Mouse (Mus musculus) midbrain, embryonic 12.5 days (tissue): ENCODE measurements at regions not wholly inside any gene's neighbourhood (a gene's known extent, or its start where the extent isn't known, plus 50 kb on each side); places are given as distances from the start of the nearest gene placed in this dataset.

ENCODE experiments used
- ATAC-seq: fragments of 200-750 bp; cut with Nextera tagmentation; 2 replicates; pipeline ENCODE4 v1.8.0; 2017; ENCODE audit warnings: low read depth, moderate TSS enrichment, moderate library complexity; ENCODE audit not compliant: low FRiP score
- H3K27ac ChIP-seq: fragments of 300-500 bp; sonication (generic); replicated peaks from 2 replicates; pipeline ENCODE4 v1.5.1; 2016; ENCODE audit warnings: mild to moderate bottlenecking
- H3K27me3 ChIP-seq: fragments of 300-500 bp; sonication (generic); 2 replicates; pipeline ENCODE4 v1.6.1; 2016; ENCODE audit warnings: mild to moderate bottlenecking
- H3K36me3 ChIP-seq: fragments of 300-500 bp; sonication (generic); 2 replicates; pipeline ENCODE4 v1.6.1; 2016
- H3K4me1 ChIP-seq: fragments of 300-500 bp; sonication (generic); 2 replicates; pipeline ENCODE4 v1.6.1; 2016
- H3K4me2 ChIP-seq: fragments of 300-500 bp; sonication (generic); replicated peaks from 2 replicates; pipeline ENCODE4 v1.6.1; 2016; ENCODE audit warnings: mild to moderate bottlenecking, moderate library complexity
- H3K4me3 ChIP-seq: fragments of 300-500 bp; sonication (generic); 2 replicates; pipeline ENCODE4 v1.5.1; 2016; ENCODE audit warnings: mild to moderate bottlenecking
- H3K9ac ChIP-seq: fragments of 300-500 bp; sonication (generic); replicated peaks from 2 replicates; pipeline ENCODE4 v1.6.1; 2016; ENCODE audit warnings: mild to moderate bottlenecking, moderate library complexity
- H3K9me3 ChIP-seq: fragments of 300-500 bp; sonication (generic); 2 replicates; pipeline ENCODE4 v1.6.1; 2016; ENCODE audit warnings: mild to moderate bottlenecking
- WGBS: fragments of 180-500 bp; shearing (Covaris S2); methylation state at CpG from one replicate; pipeline ENCODE4 v1.1.7; 2016; 5-methylcytosine and 5-hydroxymethylcytosine counted together

GRCm38 (mm10) chr14:72942571-72942970 is 106.3 kb downstream of the Cysltr2 start:
- Histone ChIP-seq H3K36me3 (no peaks in the 10 kb centered on the region), H3K9ac (no peak overlapping the region), H3K27me3 (no peaks in the 10 kb centered on the region), H3K4me1 (no peaks in the 10 kb centered on the region), H3K4me3 (no peak overlapping the region), H3K4me2 (no peak overlapping the region), H3K27ac (no peak overlapping the region), H3K9me3 (no peaks in the 10 kb centered on the region)
- WGBS, result 89% methylated on average over 2 of the region's 2 CpGs
- ATAC-seq, result no peak

- H3K9ac ChIP-seq, result no peak overlapping the region
- no peaks in the 10 kb centered on the region for H3K27me3 ChIP-seq
- H3K4me2 ChIP-seq, result no peak overlapping the region
- H3K4me3 ChIP-seq, result no peak overlapping the region
- H3K27ac ChIP-seq, result no peak overlapping the region
- no peaks in the 10 kb centered on the region for H3K36me3 ChIP-seq
- no peak for ATAC-seq
- no peaks in the 10 kb centered on the region for H3K4me1 ChIP-seq
- H3K9me3 ChIP-seq, result no peaks in the 10 kb centered on the region
Observed at GRCm38 (mm10) chr14:72939067-72939393, 109.9 kb downstream of the Cysltr2 start.

GRCm38 (mm10) chr14:72938382-72939066 is 110.4 kb downstream of the Cysltr2 start:
- no peaks in the 10 kb centered on the region for H3K27me3 ChIP-seq
- no peaks in the 10 kb centered on the region for H3K4me1 ChIP-seq
- H3K9me3 ChIP-seq, result no peaks in the 10 kb centered on the region
- no peaks in the 10 kb centered on the region for H3K36me3 ChIP-seq
- H3K27ac ChIP-seq, result no peak overlapping the region
- H3K4me3 ChIP-seq, result no peak overlapping the region
- H3K4me2 ChIP-seq, result no peak overlapping the region
- ATAC-seq, result no peak
- H3K9ac ChIP-seq, result no peak overlapping the region

- Histone ChIP-seq H3K4me2 (no peak overlapping the region), H3K4me3 (no peak overlapping the region), H3K9me3 (no peaks in the 10 kb centered on the region), H3K4me1 (no peaks in the 10 kb centered on the region), H3K27me3 (no peaks in the 10 kb centered on the region), H3K9ac (no peak overlapping the region), H3K27ac (no peak overlapping the region), H3K36me3 (no peaks in the 10 kb centered on the region)
- ATAC-seq, result no peak
Observed at GRCm38 (mm10) chr14:72933598-72933997, 115.3 kb downstream of the Cysltr2 start.

- Histone ChIP-seq H3K4me1 (no peaks in the 10 kb centered on the region), H3K4me2 (no peak overlapping the region), H3K27me3 (no peaks in the 10 kb centered on the region), H3K36me3 (no peaks in the 10 kb centered on the region), H3K9me3 (no peaks in the 10 kb centered on the region), H3K9ac (no peak overlapping the region), H3K27ac (no peak overlapping the region), H3K4me3 (no peak overlapping the region)
- ATAC-seq, result no peak
- 82% methylated on average over 9 of the region's 9 CpGs for WGBS
Observed at GRCm38 (mm10) chr14:72932296-72932695, 116.6 kb downstream of the Cysltr2 start.

- no peaks in the 10 kb centered on the region for H3K36me3 ChIP-seq
Observed at GRCm38 (mm10) chr14:72901171-72901926, 147.6 kb downstream of the Cysltr2 start.

GRCm38 (mm10) chr14:72899630-72900029 is 149.3 kb downstream of the Cysltr2 start:
- WGBS, result 91% methylated on average over 4 of the region's 4 CpGs
- ATAC-seq, result no peak
- H3K9ac ChIP-seq, result no peak overlapping the region
- H3K4me1 ChIP-seq, result no peaks in the 10 kb centered on the region
- no peak overlapping the region for H3K27ac ChIP-seq
- H3K27me3 ChIP-seq, result no peaks in the 10 kb centered on the region
- no peak overlapping the region for H3K4me2 ChIP-seq
- H3K36me3 ChIP-seq, result no peaks in the 10 kb centered on the region
- no peak overlapping the region for H3K4me3 ChIP-seq
- no peaks in the 10 kb centered on the region for H3K9me3 ChIP-seq

More at GRCm38 (mm10) chr14:72901171-72901926, 147.6 kb downstream of the Cysltr2 start:
- 89% methylated on average over 11 of the region's 11 CpGs for WGBS
- Histone ChIP-seq H3K9ac (no peak overlapping the region), H3K9me3 (no peaks in the 10 kb centered on the region), H3K4me3 (no peak overlapping the region), H3K4me2 (no peak overlapping the region), H3K4me1 (no peaks in the 10 kb centered on the region), H3K27me3 (no peaks in the 10 kb centered on the region), H3K27ac (no peak overlapping the region)
- no peak for ATAC-seq

- Histone ChIP-seq H3K9ac (no peak overlapping the region), H3K27ac (no peak overlapping the region), H3K4me1 (no peaks in the 10 kb centered on the region), H3K9me3 (no peaks in the 10 kb centered on the region), H3K4me2 (no peak overlapping the region), H3K27me3 (no peaks in the 10 kb centered on the region), H3K4me3 (no peak overlapping the region), H3K36me3 (no peaks in the 10 kb centered on the region)
- WGBS, result 86% methylated on average over 2 of the region's 2 CpGs
- ATAC-seq, result no peak
Observed at GRCm38 (mm10) chr14:72892316-72892715, 156.6 kb downstream of the Cysltr2 start.

GRCm38 (mm10) chr14:72889663-72890062 is 159.3 kb downstream of the Cysltr2 start:
- Histone ChIP-seq H3K36me3 (no peaks in the 10 kb centered on the region), H3K4me1 (no peaks in the 10 kb centered on the region), H3K27me3 (no peaks in the 10 kb centered on the region), H3K9ac (no peak overlapping the region), H3K4me2 (no peak overlapping the region), H3K27ac (no peak overlapping the region), H3K4me3 (no peak overlapping the region), H3K9me3 (no peaks in the 10 kb centered on the region)
- no peak for ATAC-seq
- WGBS, result 85% methylated on average over 5 of the region's 5 CpGs

GRCm38 (mm10) chr14:72887470-72888071 is 161.3 kb downstream of the Cysltr2 start:
- H3K27ac ChIP-seq, result no peak overlapping the region
- H3K4me3 ChIP-seq, result no peak overlapping the region
- H3K9me3 ChIP-seq, result no peaks in the 10 kb centered on the region
- no peaks in the 10 kb centered on the region for H3K36me3 ChIP-seq
- no peaks in the 10 kb centered on the region for H3K4me1 ChIP-seq
- ATAC-seq, result no peak
- no peak overlapping the region for H3K4me2 ChIP-seq
- H3K27me3 ChIP-seq, result no peaks in the 10 kb centered on the region
- H3K9ac ChIP-seq, result no peak overlapping the region
- WGBS, result 57% methylated on average over 14 of the region's 14 CpGs

- Histone ChIP-seq H3K36me3 (no peaks in the 10 kb centered on the region), H3K9me3 (no peaks in the 10 kb centered on the region), H3K4me3 (no peak overlapping the region), H3K9ac (no peak overlapping the region), H3K27me3 (no peaks in the 10 kb centered on the region), H3K27ac (no peak overlapping the region), H3K4me1 (no peaks in the 10 kb centered on the region), H3K4me2 (no peak overlapping the region)
- no peak for ATAC-seq
- 78% methylated on average over 12 of the region's 12 CpGs for WGBS
Observed at GRCm38 (mm10) chr14:72886935-72887369, 162.0 kb downstream of the Cysltr2 start.

GRCm38 (mm10) chr14:72885824-72886223 is 163.1 kb downstream of the Cysltr2 start:
- no peak overlapping the region for H3K9ac ChIP-seq
- H3K27me3 ChIP-seq, result no peaks in the 10 kb centered on the region
- H3K4me3 ChIP-seq, result no peak overlapping the region
- H3K4me2 ChIP-seq, result no peak overlapping the region
- ATAC-seq, result no peak
- no peak overlapping the region for H3K27ac ChIP-seq
- no peaks in the 10 kb centered on the region for H3K4me1 ChIP-seq
- H3K36me3 ChIP-seq, result no peaks in the 10 kb centered on the region
- H3K9me3 ChIP-seq, result no peaks in the 10 kb centered on the region
- 85% methylated on average over 4 of the region's 4 CpGs for WGBS
